Mouse (Mus musculus) frontal cortex, adult (tissue): ENCODE measurements around the gene Setmar.

Source experiments
- ATAC-seq: cut with Nextera tagmentation; 2 replicates; pipeline ENCODE4 v1.9.2; 2017; ENCODE audit warnings: mild to moderate bottlenecking, moderate library complexity, mixed read lengths; ENCODE audit not compliant: low TSS enrichment

Setmar gene

DNA sequence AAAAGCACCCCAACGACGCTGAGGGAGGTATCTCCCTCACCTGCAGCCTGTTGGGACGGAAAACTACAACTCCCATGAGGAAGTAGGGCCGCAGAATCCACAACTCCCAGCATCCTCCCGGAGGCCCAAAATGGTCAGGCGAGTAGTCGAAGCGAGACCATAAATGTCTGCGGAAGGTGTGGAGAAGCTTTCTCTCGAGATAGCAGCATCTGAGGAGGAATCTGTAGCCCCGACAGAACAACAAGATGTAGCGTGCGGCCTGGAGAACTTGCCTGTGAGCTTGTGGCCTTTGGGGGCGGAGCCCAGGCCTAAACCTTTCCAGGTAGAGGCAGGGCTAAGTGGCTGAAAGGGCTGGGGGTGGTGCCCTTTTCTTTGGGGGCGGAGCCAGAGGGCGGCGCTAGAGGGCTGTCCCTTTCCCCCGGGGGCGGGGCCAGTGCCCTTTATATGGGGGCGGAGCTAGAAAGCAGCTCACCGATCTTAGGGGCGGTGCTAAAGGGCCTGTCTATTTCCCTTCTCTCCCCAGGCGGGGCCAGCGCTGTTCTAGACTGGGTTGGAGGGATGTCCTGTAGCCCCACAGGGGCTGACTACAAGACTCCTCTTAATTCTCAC, at the start of gene Setmar:
Gene Setmar (plus strand): TSS at position 128 of the 609 bp plus-strand sequence.
- peak; percentile 92 for ATAC-seq

GRCm38 (mm10) chr6:108021646-108022045, 43.2 kb upstream of the Setmar start:
- ATAC-seq, result peak; percentile 99

DNA sequence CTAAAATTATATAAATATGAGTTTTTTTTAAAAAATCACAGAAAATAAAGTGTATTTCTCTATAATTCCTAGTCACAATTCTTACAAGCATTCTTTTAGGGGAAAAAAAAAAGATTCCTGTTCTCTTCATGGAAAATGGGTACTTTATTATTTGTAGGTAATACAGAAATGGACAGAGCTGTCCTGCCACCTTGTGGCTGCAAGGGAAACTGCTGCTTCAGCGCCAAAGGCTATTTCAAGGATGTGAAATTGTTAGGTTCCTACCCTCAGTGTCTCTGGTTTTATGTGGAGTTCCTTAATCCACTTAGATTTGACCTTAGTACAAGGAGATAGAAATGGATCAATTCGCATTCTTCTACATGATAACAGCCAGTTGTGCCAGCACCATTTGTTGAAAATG, 9.8 kb upstream of the Setmar start:
- peak; percentile 77 for ATAC-seq

DNA sequence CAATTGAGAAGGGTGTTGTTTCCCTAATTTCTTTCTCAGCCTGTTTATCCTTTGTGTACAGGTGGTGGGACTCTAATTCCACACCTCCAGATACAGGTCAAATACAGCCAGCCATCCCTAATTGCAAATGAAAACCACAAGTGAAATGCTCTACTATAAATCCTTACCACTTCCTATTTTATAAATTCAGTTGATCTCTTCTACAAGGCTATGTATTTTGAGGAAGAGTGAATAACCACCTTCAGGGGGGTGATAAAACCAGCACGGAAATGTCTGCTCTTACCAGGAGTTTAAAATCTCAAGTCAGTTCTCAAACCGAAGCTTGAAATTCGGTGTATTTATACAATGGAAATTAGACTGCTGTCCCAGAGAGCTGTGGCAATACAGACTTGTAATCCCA, 8.9 kb upstream of the Setmar start:
- no peak for ATAC-seq

DNA sequence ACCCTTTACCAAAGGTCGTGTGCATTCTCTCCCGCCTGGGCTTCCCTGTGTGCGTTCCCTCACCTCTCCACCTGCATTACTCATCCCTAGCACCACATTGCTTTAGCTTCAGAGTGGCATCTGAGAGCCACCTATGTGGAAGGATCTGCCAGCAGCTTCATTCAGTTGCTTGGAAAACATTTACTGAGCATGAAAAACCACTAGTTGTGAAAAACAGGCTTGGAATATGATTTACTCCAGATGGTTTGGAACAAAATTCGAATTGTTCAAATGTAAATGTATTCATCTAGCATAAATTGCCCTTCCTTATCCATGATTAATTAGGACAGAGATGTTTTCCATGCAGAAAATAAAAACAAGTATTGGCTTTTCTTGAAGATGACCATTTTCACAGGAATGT, 7.5 kb upstream of the Setmar start:
- peak; percentile 55; the same call in 1 of the 2 replicates for ATAC-seq

DNA sequence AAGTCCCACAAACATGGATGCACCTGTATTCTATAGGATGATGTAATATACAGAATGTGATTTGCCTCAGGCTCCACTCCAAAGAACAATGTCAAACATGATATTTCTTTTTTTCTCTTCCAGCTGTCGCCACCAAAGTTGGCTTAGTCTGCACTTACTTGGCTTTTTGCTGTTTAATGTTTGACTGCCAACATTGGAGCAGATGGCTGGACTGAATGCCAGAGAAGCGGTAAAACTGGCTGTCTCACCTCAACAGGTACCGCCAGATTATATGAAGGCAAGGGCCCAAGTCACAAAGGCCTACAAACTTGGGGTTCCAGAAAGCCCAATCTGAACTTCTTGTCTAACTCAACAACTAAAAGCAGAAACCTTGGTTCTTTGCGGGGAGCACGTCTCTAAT, 6.8 kb upstream of the Setmar start:
- peak; percentile 38 for ATAC-seq

- ATAC-seq, result no peak
Observed at GRCm38 (mm10) chr6:108061121-108061520, 3.7 kb upstream of the Setmar start.

- peak; percentile 28 for ATAC-seq
Observed at GRCm38 (mm10) chr6:108065583-108065982, 738 bp downstream of the Setmar start.

DNA sequence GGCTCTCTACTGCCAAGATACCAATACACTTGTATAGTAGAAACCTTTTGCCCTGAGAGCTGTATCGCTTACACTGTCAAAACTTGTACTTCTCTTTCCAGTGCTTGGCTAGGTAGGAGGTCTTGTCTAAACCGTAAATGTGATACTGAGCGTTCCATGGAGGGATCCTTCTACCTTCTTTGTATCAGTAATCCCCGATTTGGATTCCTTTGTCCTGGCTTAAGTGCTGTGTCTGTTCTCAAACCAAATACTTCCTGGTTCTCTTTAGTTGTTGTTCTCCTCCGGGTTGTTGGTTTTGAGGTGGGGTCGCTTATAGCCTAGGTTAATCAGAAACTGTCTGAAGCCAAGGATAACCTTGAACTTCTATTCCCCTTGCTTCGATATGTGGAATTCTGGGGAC, 6.1 kb downstream of the Setmar start:
- no peak for ATAC-seq

- ATAC-seq, result peak; percentile 75
Observed at GRCm38 (mm10) chr6:108073071-108073470, 8.2 kb downstream of the Setmar start.

DNA sequence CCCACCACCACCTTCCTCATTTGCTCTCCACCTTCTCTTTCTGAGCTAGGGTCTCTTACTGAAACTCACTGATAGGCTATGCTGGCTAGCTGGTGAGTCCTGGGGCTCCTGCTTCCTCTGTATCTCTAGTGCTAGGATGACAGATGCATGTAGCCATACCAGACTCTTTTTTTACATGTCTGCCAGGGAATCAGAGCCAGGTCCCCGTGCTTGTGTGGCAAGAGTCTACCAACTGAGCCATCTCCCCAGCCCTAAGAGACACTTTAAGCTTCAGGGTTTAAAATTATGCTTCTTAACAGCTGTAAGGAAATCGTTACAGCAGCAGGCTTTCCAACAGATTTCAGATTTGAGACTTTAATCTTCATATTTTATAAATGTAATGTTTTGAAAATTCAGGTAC, 9.1 kb downstream of the Setmar start:
- 0 out of 2 replicates have a peak, but pooled peaks have one; percentile 32 for ATAC-seq

DNA sequence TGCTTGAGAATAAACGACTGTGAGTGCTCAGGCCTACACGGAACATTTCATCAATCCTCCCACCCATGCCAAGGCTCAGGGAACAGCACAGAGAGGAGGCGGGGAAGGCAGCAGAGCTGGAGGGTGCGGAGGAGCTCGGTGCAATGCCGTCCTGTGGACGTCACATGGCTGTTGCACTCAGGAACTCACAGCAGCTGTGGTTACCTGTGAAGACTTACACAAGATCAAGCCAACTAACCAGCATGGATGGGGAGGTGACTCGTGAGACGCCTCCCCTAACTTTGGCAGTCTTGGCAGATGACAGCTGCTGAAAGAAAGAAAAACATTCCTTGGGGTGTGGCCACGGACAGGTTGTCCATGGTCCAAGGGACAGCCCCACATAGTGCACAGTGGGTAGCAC, 9.8 kb downstream of the Setmar start:
- peak; percentile 77 for ATAC-seq

DNA sequence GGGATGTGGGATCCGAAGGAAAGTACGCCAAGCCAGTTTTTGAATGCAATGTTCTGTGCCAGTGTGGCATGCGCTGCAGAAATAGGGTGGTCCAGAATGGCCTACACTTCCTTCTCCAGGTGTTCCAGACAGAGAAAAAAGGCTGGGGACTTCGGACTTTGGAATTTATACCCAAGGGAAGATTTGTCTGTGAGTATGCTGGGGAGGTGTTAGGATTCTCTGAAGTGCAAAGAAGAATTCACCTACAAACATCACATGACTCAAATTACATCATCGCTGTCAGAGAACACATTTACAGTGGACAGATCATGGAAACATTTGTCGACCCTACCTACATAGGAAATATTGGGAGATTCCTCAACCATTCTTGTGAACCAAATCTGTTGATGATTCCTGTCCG, 11.0 kb downstream of the Setmar start:
- ATAC-seq, result no peak

- ATAC-seq, result no peak
Observed at GRCm38 (mm10) chr6:108091296-108091695, 26.5 kb downstream of the Setmar start.

DNA sequence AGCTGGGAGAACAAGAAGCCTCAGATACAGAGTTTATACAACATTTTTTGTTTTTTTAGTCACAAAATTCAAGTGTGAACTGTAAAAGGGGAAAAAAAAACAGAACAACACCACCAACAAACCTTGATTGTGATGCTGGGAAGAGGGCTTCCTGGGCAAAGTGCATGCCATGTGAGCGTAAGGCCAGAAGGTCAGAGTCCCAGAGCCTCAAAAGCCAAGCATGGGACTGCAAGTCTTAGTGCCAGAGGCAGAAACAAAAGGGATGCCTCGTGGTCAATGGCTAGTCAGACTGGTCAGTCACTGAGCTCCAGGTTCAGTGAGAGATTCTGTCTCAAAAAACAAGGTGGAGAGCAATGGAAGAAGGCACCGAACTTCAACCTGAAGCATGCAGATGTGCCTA, 27.8 kb downstream of the Setmar start:
- ATAC-seq, result no peak

GRCm38 (mm10) chr6:108093449-108093848, 28.6 kb downstream of the Setmar start:
- peak; percentile 20; the same call in 1 of the 2 replicates for ATAC-seq

GRCm38 (mm10) chr6:108095445-108095844, 30.6 kb downstream of the Setmar start:
- ATAC-seq, result no peak

DNA sequence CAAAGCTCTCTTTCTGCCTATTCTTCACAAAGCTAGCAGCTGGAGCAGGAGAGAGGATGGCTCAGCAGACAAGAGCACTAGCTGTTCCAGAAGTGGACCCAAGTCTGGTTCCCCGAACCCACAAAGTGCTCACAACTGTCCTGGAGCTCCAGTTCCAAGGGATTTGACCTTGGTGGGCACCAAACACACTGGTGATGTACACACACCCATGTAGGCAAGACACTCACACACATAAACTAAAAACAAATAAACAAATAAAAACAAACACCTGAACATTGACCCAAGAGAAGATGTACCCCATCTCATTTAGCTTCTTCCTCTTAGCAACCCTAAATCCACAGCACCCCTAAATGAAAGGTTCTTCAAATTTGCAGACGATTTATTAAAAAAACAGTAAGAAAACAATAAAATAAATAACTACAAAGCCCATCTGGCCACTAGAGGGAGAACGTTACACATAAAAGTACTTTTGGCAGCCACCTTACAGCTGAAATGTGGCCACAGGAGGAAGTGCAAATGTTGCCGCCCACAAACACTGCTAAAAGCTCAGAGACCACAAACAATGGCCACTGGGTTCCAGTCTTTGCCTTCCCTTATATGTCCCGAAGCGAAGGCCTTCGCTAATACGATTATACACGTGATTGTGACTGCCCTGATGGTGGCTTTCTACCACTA, 33.5 kb downstream of the Setmar start:
- peak; percentile 82 for ATAC-seq

GRCm38 (mm10) chr6:108098846-108099217, 34.0 kb downstream of the Setmar start:
- peak; percentile 23; the same call in 1 of the 2 replicates for ATAC-seq

- no peak for ATAC-seq
Observed at GRCm38 (mm10) chr6:108101936-108102830, 37.3 kb downstream of the Setmar start.

- no peak for ATAC-seq
Observed at GRCm38 (mm10) chr6:108107376-108107775, 42.5 kb downstream of the Setmar start.

DNA sequence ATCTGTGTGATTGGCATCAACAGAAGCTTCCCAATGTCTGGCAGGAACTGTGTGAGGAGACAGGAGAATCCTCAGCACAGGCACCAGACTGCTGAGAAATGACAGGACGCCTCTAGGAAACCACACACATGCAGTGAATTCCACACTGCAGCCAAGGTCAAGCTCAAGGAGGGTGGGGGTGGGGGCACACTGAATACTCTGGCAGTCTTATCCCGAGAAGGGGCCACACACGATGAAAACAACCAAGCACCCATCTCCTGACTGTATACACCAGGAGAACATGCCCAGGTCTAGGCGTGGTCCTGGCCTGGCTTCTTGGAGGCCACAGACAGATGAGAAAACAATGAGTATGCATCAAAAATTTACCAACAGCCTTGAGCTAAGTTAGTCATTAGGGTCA, 45.5 kb downstream of the Setmar start:
- ATAC-seq, result peak; percentile 41; the same call in 1 of the 2 replicates

DNA sequence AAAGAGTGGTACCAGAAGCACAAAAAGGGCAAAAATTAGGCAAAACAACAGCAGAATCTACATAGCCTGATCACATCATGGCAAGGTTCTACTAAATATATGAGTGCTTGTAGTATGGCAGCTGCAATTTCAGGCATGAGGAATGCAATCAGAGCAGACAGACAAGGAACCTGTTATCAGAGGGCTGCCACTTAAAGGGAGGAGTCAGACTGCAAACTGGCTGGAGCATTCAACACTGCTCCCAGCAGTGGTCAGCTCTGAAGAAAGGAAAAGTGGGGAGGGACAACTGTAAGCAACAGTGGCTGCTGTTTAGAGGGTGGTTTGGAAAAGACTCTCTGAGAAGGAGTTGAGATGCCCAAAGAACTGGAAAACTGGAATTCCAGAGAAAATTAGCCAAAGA, 46.8 kb downstream of the Setmar start:
- no peak for ATAC-seq
